Mouse (Mus musculus): ENCODE data around the gene Serpinb6e. TPM values are rescaled to one million over a fixed set of nuclear protein-coding genes. Genes with fewer than 3 reads are reported as not detected.

Serpinb6e gene
- polyA plus RNA-seq (2014; fragmentation: Nextera tagmentation; extraction: Ambion mirVana) = not detected in 2 replicates

DNA sequence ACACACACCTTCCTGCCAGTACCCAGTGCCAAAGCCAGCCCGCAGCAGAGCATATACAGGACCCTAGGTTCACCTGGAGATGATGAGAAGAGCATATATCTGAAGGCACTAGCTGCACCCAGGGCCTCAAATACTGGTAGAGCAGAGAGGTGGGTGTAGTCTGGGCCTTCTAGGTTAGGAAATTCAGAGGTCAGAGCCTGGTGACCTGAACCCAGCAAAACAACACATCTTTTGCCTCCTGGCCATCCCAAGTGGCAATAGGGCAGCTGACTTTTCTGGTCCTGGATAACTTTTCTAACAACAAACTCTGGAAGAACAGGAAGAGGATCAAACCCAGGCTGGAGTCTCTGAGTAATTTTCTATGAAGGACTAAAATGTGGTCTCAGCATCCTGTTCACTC is at the start of gene Serpinb6e:
Gene Serpinb6e, minus strand, starts transcription at position 101 of the 400 bp plus-strand sequence.
- Histone ChIP-seq H3K27me3 (ENCODE audit: control insufficient read depth, insufficient read depth, low read length) (no peaks in the 10 kb centered on the region), H3K9me3 (ENCODE audit: control insufficient read depth, low read length) (no peaks in the 10 kb centered on the region), H3K9ac (replicated peaks; ENCODE audit: low read depth, low read length) (no peak within 1 kb of the TSS), H3K36me3 (ENCODE audit: control insufficient read depth, insufficient read depth, low read length) (no peaks in the 10 kb centered on the region), H3K4me3 (ENCODE audit: low read depth, low read length) (no peak within 1 kb of the TSS), H3K4me1 (ENCODE audit: control insufficient read depth, insufficient read depth, low read length) (no peaks in the 10 kb centered on the region), H3K4me2 (ENCODE audit: low read depth, low read length) (no peak within 1 kb of the TSS), H3K27ac (ENCODE audit: low read depth, low read length) (no peak within 1 kb of the TSS)
- no peak for ATAC-seq (ENCODE audit: low read depth)
- 78% methylated on average over 1 of the region's 1 CpGs for WGBS

DNA sequence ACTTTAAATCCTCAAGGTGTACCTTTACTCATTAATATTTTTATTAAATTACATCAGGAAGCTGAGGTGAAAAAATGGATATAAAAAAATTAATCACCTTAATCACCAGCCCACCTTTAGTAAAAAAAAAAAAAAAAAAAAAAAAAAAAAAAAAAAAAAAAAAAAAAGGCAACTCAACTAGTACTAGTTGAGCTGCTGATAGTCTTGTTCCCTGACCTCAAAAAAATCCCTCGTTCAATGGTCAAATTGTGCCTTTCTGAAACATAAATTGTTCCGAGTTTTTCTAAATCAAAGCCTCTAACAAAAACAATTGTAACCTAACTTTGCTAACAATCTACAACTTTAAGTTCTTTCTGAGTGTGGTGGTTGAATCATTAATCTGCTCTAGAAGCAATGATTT is 12.5 kb downstream of the Serpinb6e start:
- WGBS = 88% methylated on average over 2 of the region's 2 CpGs
- ATAC-seq (ENCODE audit: low read depth) = no peak
- Histone ChIP-seq H3K27me3 (ENCODE audit: control insufficient read depth, insufficient read depth, low read length) (no peaks in the 10 kb centered on the region), H3K4me3 (ENCODE audit: low read depth, low read length) (no peak overlapping the region), H3K36me3 (ENCODE audit: control insufficient read depth, insufficient read depth, low read length) (no peaks in the 10 kb centered on the region), H3K4me2 (ENCODE audit: low read depth, low read length) (no peak overlapping the region), H3K9ac (replicated peaks; ENCODE audit: low read depth, low read length) (no peak overlapping the region), H3K4me1 (ENCODE audit: control insufficient read depth, insufficient read depth, low read length) (no peaks in the 10 kb centered on the region), H3K27ac (ENCODE audit: low read depth, low read length) (no peak overlapping the region), H3K9me3 (ENCODE audit: control insufficient read depth, low read length) (0 out of 2 replicates have a peak, but pooled peaks cover 3% of the 10 kb centered on the region)

DNA sequence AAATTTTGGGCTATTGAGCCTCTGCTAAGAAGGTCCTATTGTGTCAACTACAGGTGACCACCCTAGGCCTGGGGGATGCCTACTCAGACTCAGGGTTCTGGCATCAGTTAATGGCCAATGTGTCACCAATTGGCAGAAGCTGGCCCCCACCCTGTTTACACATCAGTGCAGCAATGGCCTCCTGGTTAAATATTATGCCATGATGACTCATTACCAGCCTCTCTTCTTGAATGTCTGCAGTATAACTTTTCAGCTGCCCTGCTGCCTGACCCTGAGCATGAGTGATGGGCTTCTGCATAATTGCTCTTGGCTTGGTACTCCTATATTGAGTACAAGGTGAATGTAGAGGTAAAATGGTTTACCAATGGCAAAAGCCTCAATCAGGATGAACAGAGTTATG is 19.8 kb downstream of the Serpinb6e start:
- no peaks in the 10 kb centered on the region for H3K4me1 ChIP-seq (ENCODE audit: control insufficient read depth, insufficient read depth, low read length)
- H3K36me3 ChIP-seq (ENCODE audit: control insufficient read depth, insufficient read depth, low read length) = no peaks in the 10 kb centered on the region
- H3K4me3 ChIP-seq (ENCODE audit: low read depth, low read length) = no peak overlapping the region
- no peaks in the 10 kb centered on the region for H3K27me3 ChIP-seq (ENCODE audit: control insufficient read depth, insufficient read depth, low read length)
- no peak overlapping the region for H3K9ac ChIP-seq (replicated peaks; ENCODE audit: low read depth, low read length)
- H3K4me2 ChIP-seq (ENCODE audit: low read depth, low read length) = no peak overlapping the region
- ATAC-seq (ENCODE audit: low read depth) = no peak
- 0 out of 2 replicates have a peak, but pooled peaks cover 3% of the 10 kb centered on the region for H3K9me3 ChIP-seq (ENCODE audit: control insufficient read depth, low read length)
- H3K27ac ChIP-seq (ENCODE audit: low read depth, low read length) = no peak overlapping the region

DNA sequence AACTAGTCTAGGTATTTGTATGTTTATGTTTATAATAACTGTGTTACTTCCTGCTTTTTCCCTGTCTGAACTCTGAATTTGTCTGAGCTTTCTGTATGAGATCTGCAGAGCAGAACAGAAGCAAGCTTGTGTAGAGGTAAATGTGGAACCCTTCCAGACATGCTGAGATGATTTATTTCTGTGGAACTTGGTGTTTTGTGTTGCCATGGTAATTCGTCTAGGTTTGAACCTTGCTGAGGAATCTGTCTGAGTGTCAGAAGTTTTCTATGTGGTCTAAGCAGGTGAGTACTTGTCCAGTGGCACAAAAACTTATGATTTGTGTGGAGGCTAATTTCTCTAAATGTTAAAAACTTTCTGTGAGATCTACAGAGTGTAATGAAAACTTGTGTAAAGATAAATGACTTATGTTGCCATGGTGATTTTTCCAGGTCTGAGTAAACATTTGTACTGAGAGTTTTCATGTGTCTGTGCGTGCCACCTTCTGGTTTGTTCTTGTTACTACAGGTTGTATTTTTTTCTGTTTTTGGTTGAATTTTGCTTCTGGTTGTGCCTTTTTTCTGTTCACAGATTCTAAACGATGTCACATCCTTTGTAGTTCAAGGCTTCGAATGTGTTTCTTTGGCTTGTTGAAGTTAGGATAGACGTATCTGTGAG is 21.6 kb downstream of the Serpinb6e start:
- WGBS = 84% methylated on average over 5 of the region's 5 CpGs
- Histone ChIP-seq H3K9me3 (ENCODE audit: control insufficient read depth, low read length) (no peaks in the 10 kb centered on the region), H3K4me2 (ENCODE audit: low read depth, low read length) (no peak overlapping the region), H3K9ac (replicated peaks; ENCODE audit: low read depth, low read length) (no peak overlapping the region), H3K4me1 (ENCODE audit: control insufficient read depth, insufficient read depth, low read length) (no peaks in the 10 kb centered on the region), H3K27ac (ENCODE audit: low read depth, low read length) (no peak overlapping the region), H3K4me3 (ENCODE audit: low read depth, low read length) (no peak overlapping the region), H3K27me3 (ENCODE audit: control insufficient read depth, insufficient read depth, low read length) (no peaks in the 10 kb centered on the region), H3K36me3 (ENCODE audit: control insufficient read depth, insufficient read depth, low read length) (no peaks in the 10 kb centered on the region)
- no peak for ATAC-seq (ENCODE audit: low read depth)

Other genes starting within 250 kb of the Serpinb6e start
- gene Serpinb6d, start 182.0 kb downstream of the Serpinb6e start, polyA plus RNA-seq (2014; fragmentation: Nextera tagmentation; extraction: Ambion mirVana) = not detected in 2 replicates
- 0.23 and 1.2 TPM in 2 replicates for gene Serpinb6c, start 62.3 kb upstream of the Serpinb6e start, polyA plus RNA-seq (2014; fragmentation: Nextera tagmentation; extraction: Ambion mirVana)
- 8.3 and 11.7 TPM in 2 replicates for gene Nqo2, start 121.3 kb upstream of the Serpinb6e start, polyA plus RNA-seq (2014; fragmentation: Nextera tagmentation; extraction: Ambion mirVana)
- 5.2 and 7.9 TPM in 2 replicates for gene Ripk1, start 159.0 kb upstream of the Serpinb6e start, polyA plus RNA-seq (2014; fragmentation: Nextera tagmentation; extraction: Ambion mirVana)
- 39.3 and 53.2 TPM in 2 replicates for gene Serpinb6a, start 159.4 kb upstream of the Serpinb6e start, polyA plus RNA-seq (2014; fragmentation: Nextera tagmentation; extraction: Ambion mirVana)
- gene Bphl, start 194.2 kb upstream of the Serpinb6e start, polyA plus RNA-seq (2014; fragmentation: Nextera tagmentation; extraction: Ambion mirVana) = 41.3 and 41.6 TPM in 2 replicates
- gene Tubb2a, start 234.6 kb upstream of the Serpinb6e start, polyA plus RNA-seq (2014; fragmentation: Nextera tagmentation; extraction: Ambion mirVana) = 2,423 and 2,884 TPM in 2 replicates

All from neural tube, embryonic 14.5 days (tissue).